Mouse (Mus musculus) monocyte, adult 2 months (primary cell): ENCODE measurements around the gene Cep112.

Source experiments
- DNase-seq, 2 experiments: peaks; one replicate each; pipeline ENCODE4 v3.0.0; 2022; ENCODE audit warnings: low spot score in 2 of 2, low read depth in 1 of 2

Cep112 gene

DNA sequence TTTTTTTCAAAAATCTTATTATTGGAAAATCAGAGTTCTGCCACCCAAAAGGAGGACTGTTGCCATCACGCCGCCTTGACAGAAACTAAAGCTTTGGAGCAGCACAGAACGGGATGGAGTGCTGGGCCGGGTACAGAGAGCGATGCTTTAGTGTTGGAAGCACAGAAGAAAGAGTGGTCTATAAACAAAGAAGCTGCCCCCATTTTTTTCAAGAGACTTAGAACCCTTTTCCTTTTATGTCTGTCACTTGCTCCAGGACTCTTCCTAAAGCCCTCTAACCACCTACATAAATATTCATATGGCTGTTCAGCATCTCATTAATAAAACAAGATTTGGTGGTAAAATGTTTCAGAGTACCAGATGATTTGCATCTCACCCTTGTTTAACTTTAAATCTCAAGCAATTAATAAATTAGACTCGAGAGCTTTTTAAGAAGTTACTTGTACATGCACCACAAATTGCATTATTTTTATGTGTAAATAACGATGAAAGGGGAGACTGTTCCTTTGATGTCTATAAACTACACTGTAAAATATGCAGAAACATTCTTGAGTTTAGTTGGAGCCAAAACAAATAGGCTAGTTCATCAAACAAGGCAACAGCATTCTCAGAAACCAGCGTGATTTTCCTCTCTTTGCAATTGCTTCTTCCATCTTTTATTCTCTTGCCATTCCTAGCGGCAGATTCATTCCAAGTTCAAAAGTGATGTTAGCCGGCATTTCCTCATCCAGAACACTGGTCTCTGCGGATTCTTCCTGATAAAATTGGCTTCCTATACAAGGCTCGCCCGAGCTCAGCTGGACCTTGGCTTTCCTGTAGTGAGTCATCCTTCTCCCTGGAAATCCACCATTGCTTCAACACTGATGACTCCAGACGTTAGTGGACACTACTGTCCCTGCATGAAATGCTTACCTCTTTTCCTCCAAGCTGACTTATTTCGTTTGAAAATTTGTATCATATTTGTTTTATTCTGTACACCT, 355.6 kb downstream of the Cep112 start:
- no peak for DNase-seq

- DNase-seq = no peak
Measured at GRCm38 (mm10) chr11:108798398-108798797, 373.4 kb downstream of the Cep112 start.

- DNase-seq = no peak
Measured at GRCm38 (mm10) chr11:108799695-108800094, 374.7 kb downstream of the Cep112 start.

- DNase-seq = no peak
Measured at GRCm38 (mm10) chr11:108804030-108804429, 379.0 kb downstream of the Cep112 start.

DNA sequence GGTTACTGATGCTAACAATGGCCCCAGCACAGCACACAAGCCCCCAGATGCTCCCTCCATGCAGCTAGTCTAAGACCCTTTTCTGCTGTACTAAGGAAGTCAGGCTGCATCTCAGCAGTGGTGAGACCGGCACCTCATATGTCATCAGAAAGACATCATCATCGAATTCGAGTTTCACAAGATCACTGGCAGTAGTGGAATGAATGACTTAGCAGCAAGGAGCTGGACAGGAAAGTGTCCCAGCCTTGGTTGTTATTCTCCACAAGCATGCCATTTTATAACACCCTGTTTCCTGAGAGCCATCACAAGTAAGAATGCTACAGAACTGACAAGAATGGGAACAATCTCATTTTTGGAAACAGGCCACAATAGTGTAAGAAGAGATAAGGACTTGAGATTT, 381.0 kb downstream of the Cep112 start:
- DNase-seq = no peak

DNA sequence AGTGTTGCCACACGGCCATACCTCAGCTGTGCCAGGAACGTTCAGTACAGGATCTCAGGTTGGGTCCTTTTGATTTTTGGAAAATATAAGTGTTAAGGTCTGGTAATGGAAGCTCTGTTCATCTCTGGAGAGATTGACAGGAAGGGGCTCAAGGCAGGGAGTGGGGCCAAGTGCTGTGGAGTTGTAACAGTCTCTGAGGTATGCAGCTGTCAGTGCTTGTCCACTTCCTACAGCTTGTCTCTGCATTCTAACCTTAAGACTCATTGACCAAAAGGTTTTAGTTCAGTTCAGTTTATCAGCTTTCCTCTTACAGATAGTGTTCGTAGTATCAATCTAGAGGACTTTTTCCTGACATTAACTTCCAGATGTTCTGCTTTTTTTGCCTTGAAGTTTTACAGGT, 384.6 kb downstream of the Cep112 start:
- DNase-seq = no peak

DNA sequence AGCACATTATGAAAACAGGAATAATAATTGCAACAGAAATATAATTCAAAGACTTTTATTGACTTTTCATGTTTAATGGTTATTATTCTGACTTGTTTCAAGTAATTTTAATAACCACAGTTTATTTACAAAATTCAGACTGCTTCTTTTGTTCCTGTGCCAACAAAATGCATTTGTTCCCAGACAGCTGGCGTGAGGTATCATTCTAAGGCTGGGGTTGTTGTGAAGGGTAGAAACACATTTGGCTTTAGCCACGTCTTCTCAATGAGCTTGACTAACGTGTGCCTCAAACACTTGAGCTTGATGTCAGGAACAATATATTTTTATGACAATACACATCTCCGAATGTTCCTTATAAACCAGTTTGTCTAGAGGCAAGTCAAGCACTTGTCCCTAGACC, 396.8 kb downstream of the Cep112 start:
- DNase-seq = no peak

DNA sequence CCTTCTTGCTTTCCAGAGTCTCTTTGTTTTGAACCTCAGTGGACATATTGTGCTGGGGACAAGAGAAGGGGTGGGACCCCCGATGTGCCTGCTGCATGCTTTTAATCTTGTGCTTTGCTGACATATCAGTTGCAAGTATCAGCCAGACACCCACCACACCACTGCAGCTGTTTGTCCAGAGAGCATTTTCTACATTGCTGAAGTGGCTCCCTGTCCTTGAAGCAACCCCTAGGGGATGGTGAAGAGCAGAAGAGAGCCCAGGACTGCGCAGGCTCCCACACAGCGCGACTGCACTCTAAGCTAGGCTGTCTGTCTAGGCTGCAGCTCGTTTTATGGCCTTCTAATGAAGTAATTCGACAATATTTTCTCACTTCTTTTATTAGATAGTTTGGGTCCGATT, 397.3 kb downstream of the Cep112 start:
- no peak for DNase-seq

DNA sequence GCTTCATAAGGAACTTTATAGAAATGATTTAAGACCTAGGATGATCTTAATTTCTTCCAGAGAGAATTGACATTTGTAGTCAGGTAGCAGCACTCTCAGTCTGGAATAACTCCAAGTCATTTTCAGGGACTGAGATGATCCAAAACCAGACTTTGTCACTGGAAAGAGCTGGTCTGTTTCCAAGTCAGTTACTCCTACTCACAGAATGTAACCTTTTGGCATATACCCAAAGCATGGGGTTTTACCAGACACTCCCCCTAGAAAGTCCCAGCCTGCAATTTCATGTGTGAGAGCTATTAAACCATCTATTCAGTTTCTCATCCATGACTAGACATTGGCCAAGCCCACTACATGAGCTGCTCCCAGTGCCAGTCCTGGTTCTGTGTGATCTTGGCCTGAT, 402.3 kb downstream of the Cep112 start:
- DNase-seq = no peak

DNA sequence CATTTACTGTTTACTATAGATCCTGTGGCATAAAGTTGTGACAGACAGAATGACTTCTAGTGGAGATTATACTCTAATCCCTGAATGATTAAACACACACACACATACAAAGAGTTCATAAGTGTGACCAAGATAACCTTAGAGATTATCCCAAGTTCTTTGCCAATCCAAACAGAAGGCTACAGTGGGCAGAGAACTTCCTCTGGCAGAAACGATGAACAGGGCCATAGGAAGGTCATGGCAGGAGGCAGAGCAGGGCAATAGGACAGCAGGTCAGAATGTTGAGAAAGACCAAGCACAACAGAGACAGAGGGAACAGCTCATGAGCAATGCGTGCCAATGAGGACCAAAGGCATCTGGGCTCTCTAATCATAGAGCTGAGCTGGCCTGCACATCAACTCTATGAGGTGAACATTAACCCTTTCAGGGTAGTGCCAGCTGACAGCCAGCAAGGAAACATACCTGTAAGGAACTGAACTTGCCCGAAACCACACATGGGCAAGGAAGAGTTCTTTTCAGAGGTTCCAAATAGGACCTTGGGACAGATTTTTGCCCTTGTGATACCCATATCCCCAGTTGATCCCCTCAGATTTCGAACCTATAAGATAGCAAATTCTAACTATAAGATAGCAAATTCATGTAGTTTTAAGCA, 403.5 kb downstream of the Cep112 start:
- no peak for DNase-seq

GRCm38 (mm10) chr11:108836706-108837105, 411.7 kb downstream of the Cep112 start:
- DNase-seq = no peak

DNA sequence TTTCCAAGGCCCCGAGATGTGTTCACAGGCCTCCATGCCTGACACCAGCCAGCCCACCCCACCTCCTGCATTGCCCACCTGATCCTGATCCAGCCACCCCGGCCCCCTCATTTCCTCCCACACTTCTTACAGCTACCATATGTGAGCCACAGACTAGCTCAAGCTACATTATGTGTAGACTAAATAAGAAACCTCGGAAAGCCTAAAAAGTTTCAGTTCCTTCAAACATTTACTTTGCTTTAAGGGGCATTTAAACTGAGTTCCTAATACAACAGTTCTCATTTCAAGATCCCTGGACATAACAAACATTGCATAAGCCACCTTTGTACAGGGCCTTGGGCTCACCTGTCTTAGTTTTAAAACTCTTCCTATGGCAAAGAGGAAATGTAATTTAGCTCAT, 415.2 kb downstream of the Cep112 start:
- no peak for DNase-seq

GRCm38 (mm10) chr11:108842765-108843164, 417.8 kb downstream of the Cep112 start:
- DNase-seq = no peak

DNA sequence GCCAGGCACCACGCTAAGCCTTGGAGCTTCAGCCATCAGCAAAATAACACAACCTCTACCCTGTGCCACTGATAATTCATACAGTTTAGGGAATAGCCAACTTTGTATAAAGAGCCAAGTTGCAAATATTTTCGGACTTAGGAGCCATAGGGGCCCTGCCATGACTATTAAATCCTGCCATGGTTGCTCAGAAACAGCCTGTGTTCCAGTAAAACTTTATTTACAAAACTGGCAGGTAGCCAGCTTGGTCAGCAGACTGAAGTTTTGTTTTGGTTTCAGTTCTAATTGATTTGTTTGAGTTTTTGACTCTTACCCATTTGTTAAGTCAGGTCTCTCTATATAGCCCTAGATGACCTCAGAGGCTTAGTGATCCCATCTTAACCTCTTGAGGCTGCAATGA, 421.0 kb downstream of the Cep112 start:
- DNase-seq = no peak

DNA sequence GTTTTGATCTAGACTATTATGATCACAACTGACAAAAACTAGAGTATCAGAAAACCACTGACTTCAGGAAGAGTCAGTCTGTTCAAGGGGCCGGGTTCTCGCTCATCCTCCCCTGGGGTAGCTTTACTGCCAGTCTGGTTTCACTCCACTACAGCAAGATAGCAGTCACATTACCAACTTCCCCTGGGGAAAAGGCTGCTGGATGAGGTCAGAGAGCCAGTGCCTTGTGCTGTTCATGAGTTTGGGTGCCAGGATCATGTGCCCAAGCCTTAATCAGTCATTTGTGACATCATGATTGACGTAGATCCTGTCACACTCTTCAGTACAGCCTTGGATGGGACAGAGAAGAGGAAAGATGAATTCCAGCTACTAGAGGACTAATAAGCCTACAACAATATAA, 421.5 kb downstream of the Cep112 start:
- DNase-seq = no peak

DNA sequence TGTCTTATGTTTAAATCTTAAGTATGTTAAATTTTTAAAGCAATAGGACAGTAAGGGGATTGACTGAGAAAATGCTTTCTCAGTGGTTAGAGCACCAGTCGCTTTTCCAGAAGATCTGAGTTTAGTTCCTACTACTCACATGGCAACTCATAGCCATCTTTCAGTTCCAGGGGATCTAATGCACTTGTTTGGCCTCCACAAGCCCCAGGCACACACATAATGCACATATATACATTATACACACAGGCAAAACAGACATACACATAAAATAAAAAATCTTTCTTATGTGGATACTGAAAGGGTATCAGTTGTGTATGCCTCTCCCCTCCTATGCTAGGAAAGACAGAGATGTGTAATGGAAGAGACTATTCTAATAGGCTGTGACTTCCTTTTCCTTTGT, 426.8 kb downstream of the Cep112 start:
- DNase-seq = no peak

DNA sequence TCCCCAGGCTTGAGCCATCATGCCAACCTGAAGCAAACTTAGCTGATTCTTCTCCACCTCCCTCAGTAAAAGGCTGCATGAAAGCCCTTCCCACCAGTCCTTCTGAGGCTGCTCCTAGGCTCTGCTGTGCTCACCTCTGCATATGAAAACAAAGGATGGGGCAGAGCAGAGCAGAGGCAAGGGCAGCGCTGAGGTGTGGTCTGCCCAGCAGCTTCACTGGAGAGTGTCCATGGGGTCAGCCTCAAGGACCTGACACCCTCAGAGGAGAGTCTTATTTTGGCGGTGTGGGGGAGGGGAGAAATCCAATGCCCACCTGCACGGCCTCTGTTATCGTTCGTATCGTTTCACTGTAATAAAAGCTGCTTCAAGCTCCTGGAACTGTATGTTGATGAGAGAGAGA, 432.3 kb downstream of the Cep112 start:
- DNase-seq = no peak

- no peak for DNase-seq
Measured at GRCm38 (mm10) chr11:108857678-108858338, 432.8 kb downstream of the Cep112 start.

DNA sequence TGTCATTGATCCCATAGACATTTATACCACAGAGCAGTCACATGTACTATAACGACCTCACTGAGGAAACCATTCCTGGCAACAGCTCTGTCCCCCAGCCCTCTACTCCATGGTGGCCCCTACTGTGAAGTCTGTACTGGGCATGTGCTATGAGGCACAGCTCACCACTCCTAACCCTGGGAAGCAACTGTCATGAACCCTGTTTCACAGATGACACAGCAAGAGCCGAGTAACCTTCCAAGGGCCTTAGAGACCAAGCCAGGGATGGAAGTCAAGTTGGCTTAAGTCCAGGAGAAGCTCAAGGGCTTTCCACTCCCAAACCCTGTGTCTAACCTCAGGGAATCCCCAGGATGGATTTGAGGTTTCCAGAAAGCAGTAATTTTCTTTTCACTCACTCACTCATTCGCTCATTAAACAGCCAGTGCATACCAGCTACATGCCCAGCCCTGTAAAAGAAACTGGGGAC, 433.4 kb downstream of the Cep112 start:
- no peak for DNase-seq

GRCm38 (mm10) chr11:108858846-108859245, 433.9 kb downstream of the Cep112 start:
- DNase-seq = no peak

DNA sequence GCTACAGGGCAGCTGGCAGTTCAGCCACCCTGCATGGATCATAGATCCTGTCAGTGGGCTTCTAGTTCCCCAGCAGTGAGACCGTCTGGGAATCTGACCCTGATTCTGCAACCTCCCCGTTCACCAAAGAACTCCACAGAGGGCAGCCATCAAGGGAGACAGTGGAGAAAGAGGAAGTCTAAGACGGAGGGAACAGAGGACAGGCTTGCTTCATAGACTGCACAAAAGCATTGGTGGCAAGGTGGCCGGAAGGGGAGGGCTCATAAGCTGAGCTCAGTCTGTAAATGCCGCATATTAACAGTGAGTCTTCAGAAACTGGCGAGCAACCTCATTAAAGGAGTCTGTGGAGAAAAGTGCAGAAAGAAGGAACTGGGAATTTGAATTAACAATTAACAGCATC, 437.4 kb downstream of the Cep112 start:
- no peak for DNase-seq

GRCm38 (mm10) chr11:108865746-108866145, 440.8 kb downstream of the Cep112 start:
- DNase-seq = no peak
